In genomic region chr10:75591211-75591894, GRCm38 (mm10) we compare ENCODE assay signal across 8 mouse cellular contexts. TPM values are rescaled to one million over a fixed set of nuclear protein-coding genes. Genes with fewer than 3 reads are reported as not detected.
DNase-seq lines count a peak whose midpoint lies in the region; ATAC-seq and TF ChIP-seq lines count a peak whose summit lies in the region.

No protein-coding gene starts in this region.

- TF ChIP-seq POLR2A in liver, adult 2 months (IDR thresholded peaks at IDR 0.05; ENCODE audit: extremely low read depth, insufficient read depth, low read length): no peak

- 60% methylated on average over 12 of the region's 12 CpGs for WGBS in heart, embryonic 13.5 days
- 82% methylated on average over 12 of the region's 12 CpGs for WGBS in liver, adult 2 months
- 84% methylated on average over 12 of the region's 12 CpGs for whole genome bisulfite sequencing in forebrain, embryonic 10.5 days

- H3K9me3 ChIP-seq in heart, embryonic 13.5 days: no peaks in the 10 kb centered on the region
- H3K9me3 ChIP-seq in forebrain, embryonic 10.5 days: no peaks in the 10 kb centered on the region

- H3K9ac ChIP-seq in heart, embryonic 13.5 days: no peak overlapping the region
- H3K9ac ChIP-seq in liver, adult 2 months (ENCODE audit: low read depth, low read length): peak overlapping the region; percentile 16; the same call in 1 of the 2 replicates

- H3K27ac ChIP-seq in heart, embryonic 13.5 days (replicated peaks): peak overlapping the region; percentile 78
- peak overlapping the region; percentile 51 for H3K27ac ChIP-seq in liver, adult 2 months (replicated peaks; ENCODE audit: insufficient read depth, low read depth, low read length)
- no peak overlapping the region for H3K27ac ChIP-seq in forebrain, embryonic 10.5 days

- no peak overlapping the region for H3K4me3 ChIP-seq in heart, embryonic 13.5 days
- H3K4me3 ChIP-seq in liver, adult 2 months (ENCODE audit: insufficient read depth, low read depth, low read length): no peak overlapping the region
- no peak overlapping the region for H3K4me3 ChIP-seq in forebrain, embryonic 10.5 days

- peak; percentile 50 for DNase-seq in layer of hippocampus, adult 11-12 months (ENCODE audit: low spot score)
- DNase-seq in layer of hippocampus, postnatal 36 days: no peak
- DNase-seq in liver, adult 2 months (ENCODE audit: extremely low read depth, low read depth, low spot score): peak; percentile 53
- DNase-seq in embryo, embryonic 11 days: no peak
- no peak for DNase-seq in testis, postnatal 14 days (ENCODE audit: low spot score)
- DNase-seq in forebrain, embryonic 10.5 days (ENCODE audit: extremely low spot score, low spot score): no peak

- H3K36me3 ChIP-seq in heart, embryonic 13.5 days: no peaks in the 10 kb centered on the region
- H3K36me3 ChIP-seq in liver, adult 2 months (ENCODE audit: control insufficient read depth, insufficient read depth, low read length): no peaks in the 10 kb centered on the region
- H3K36me3 ChIP-seq in forebrain, embryonic 10.5 days (replicated peaks): no peaks in the 10 kb centered on the region

- H3K4me1 ChIP-seq in heart, embryonic 13.5 days: peaks cover 55% of the 10 kb centered on the region
- H3K4me1 ChIP-seq in liver, adult 2 months (ENCODE audit: control insufficient read depth, insufficient read depth, low read length): no peaks in the 10 kb centered on the region
- peaks cover 14% of the 10 kb centered on the region for H3K4me1 ChIP-seq in forebrain, embryonic 10.5 days

- H3K4me2 ChIP-seq in heart, embryonic 13.5 days: peak overlapping the region; percentile 62

- TF ChIP-seq CTCF in liver, adult 2 months (IDR thresholded peaks at IDR 0.05; ENCODE audit: low read depth, low read length): no peak

- no peak for ATAC-seq in heart, embryonic 13.5 days (ENCODE audit: extremely low read depth, insufficient number of reproducible peaks, low FRiP score, low TSS enrichment)
- ATAC-seq in neutrophil, adult 5-6 weeks (ENCODE audit: extremely low read depth, insufficient number of reproducible peaks, low FRiP score, poor library complexity, severe bottlenecking): peak; percentile 89

- no peaks in the 10 kb centered on the region for H3K79me2 ChIP-seq in liver, adult 2 months (ENCODE audit: control insufficient read depth, insufficient read depth, low read length)

- 0 out of 2 replicates have a peak, but pooled peaks cover 4% of the 10 kb centered on the region for H3K27me3 ChIP-seq in heart, embryonic 13.5 days (replicated peaks)
- no peaks in the 10 kb centered on the region for H3K27me3 ChIP-seq in liver, adult 2 months (ENCODE audit: control insufficient read depth, insufficient read depth, low read length)
- no peaks in the 10 kb centered on the region for H3K27me3 ChIP-seq in forebrain, embryonic 10.5 days (ENCODE audit: poor library complexity, severe bottlenecking)

RNA-seq across cellular contexts. Expression of gene Ggt5, which starts 2.2 kb away (rescaled TPM):
- total RNA-seq in layer of hippocampus, postnatal 36 days (2021): 1 to 10 TPM; 2.2 to 3.2 TPM
- 7.1 TPM in 2 replicates for polyA plus RNA-seq in heart, embryonic 13.5 days (2015; fragmentation: Nextera tagmentation; extraction: Ambion mirVana)
- total RNA-seq in liver, adult 2 months (2014; rRNA removed): 1.2 and 2.0 TPM in 2 replicates
- polyA plus RNA-seq in liver, adult 2 months (2012; rRNA removed): 7.0 and 10.6 TPM in 2 replicates
- total RNA-seq in neutrophil, adult 5-6 weeks (2017): 40.3 and 58.7 TPM in 2 replicates
- polyA plus RNA-seq in forebrain, embryonic 10.5 days (2016; fragmentation: Nextera tagmentation; extraction: Ambion mirVana): 0.21 and 0.97 TPM in 2 replicates

RNA-seq across cellular contexts. Expression of gene Ggt1, which starts 29.9 kb away (rescaled TPM):
- 1 to 10 TPM; 2.7 to 3.6 TPM for total RNA-seq in layer of hippocampus, postnatal 36 days (2021)
- polyA plus RNA-seq in heart, embryonic 13.5 days (2015; fragmentation: Nextera tagmentation; extraction: Ambion mirVana): 0.52 and 0.76 TPM in 2 replicates
- 0.54 and 0.92 TPM in 2 replicates for total RNA-seq in liver, adult 2 months (2014; rRNA removed)
- 0.20 and 0.68 TPM in 2 replicates for polyA plus RNA-seq in liver, adult 2 months (2012; rRNA removed)
- total RNA-seq in neutrophil, adult 5-6 weeks (2017): 4.1 and 4.3 TPM in 2 replicates
- 1.6 and 2.3 TPM in 2 replicates for polyA plus RNA-seq in forebrain, embryonic 10.5 days (2016; fragmentation: Nextera tagmentation; extraction: Ambion mirVana)

RNA-seq across cellular contexts. Expression of gene Lrrc75b, which starts 31.2 kb away (rescaled TPM):
- 1 to 10 TPM; 9.0 to 9.7 TPM for total RNA-seq in layer of hippocampus, postnatal 36 days (2021)
- 1.2 TPM in 2 replicates for polyA plus RNA-seq in heart, embryonic 13.5 days (2015; fragmentation: Nextera tagmentation; extraction: Ambion mirVana)
- under 0.01 TPM in 1 of 2 replicates, not detected in the other for total RNA-seq in liver, adult 2 months (2014; rRNA removed)
- polyA plus RNA-seq in liver, adult 2 months (2012; rRNA removed): 0.02 TPM in 1 of 2 replicates, not detected in the other
- total RNA-seq in neutrophil, adult 5-6 weeks (2017): 0.25 and 0.58 TPM in 2 replicates
- 1.1 TPM in 2 replicates for polyA plus RNA-seq in forebrain, embryonic 10.5 days (2016; fragmentation: Nextera tagmentation; extraction: Ambion mirVana)

RNA-seq across cellular contexts. Expression of gene Susd2, which starts 52.5 kb away (rescaled TPM):
- 1 to 10 TPM; 1.5 to 1.9 TPM for total RNA-seq in layer of hippocampus, postnatal 36 days (2021)
- polyA plus RNA-seq in heart, embryonic 13.5 days (2015; fragmentation: Nextera tagmentation; extraction: Ambion mirVana): 8.2 TPM in 2 replicates
- 1.0 and 1.1 TPM in 2 replicates for total RNA-seq in liver, adult 2 months (2014; rRNA removed)
- 2.0 and 2.8 TPM in 2 replicates for polyA plus RNA-seq in liver, adult 2 months (2012; rRNA removed)
- total RNA-seq in neutrophil, adult 5-6 weeks (2017): 0.47 and 0.74 TPM in 2 replicates
- polyA plus RNA-seq in forebrain, embryonic 10.5 days (2016; fragmentation: Nextera tagmentation; extraction: Ambion mirVana): 0.99 and 1.0 TPM in 2 replicates

Comparison
In these comparisons a context has a peak if more than half of its experiments do, and no peak if none do; other contexts are left out.
1. DNase-seq: peak in layer of hippocampus, adult 11-12 months (single experiment) and liver, adult 2 months (single experiment); none in layer of hippocampus, postnatal 36 days (0 of 2), embryo, embryonic 11 days (single experiment), testis, postnatal 14 days (single experiment) and forebrain, embryonic 10.5 days (single experiment).